Mouse (Mus musculus) CH12.LX (cell line): ENCODE data around the gene Sgsh. TPM values are rescaled to one million over a fixed set of nuclear protein-coding genes. Genes with fewer than 3 reads are reported as not detected.

Source experiments
- DNase-seq: peaks from one replicate; pipeline ENCODE4 v3.0.0-alpha.2; 2013; ENCODE audit errors: extremely low read depth
- H3K27ac ChIP-seq: 2 replicates; pipeline ENCODE4 v1.5.1; 2012; ENCODE audit warnings: low read depth, mild to moderate bottlenecking, control low read depth, moderate library complexity; ENCODE audit not compliant: insufficient read depth
- H3K27me3 ChIP-seq: replicated peaks from 2 replicates; pipeline ENCODE3; 2012; ENCODE audit warnings: inconsistent platforms
- H3K36me3 ChIP-seq, 2 experiments: replicated peaks in 1 of 2; 2 replicates each; pipeline versions ENCODE3 to v1.6.1; 2012; ENCODE audit warnings: inconsistent platforms in 1 of 2, low read length in 1 of 2, mild to moderate bottlenecking in 1 of 2, mixed read lengths in 1 of 2, moderate library complexity in 1 of 2; ENCODE audit not compliant: control insufficient read depth in 1 of 2, insufficient read depth in 1 of 2
- H3K4me1 ChIP-seq, 2 experiments: 2 replicates each; pipeline ENCODE4 v1.6.1; 2012; ENCODE audit warnings: inconsistent platforms in 1 of 2, moderate library complexity in 1 of 2; ENCODE audit not compliant: insufficient read depth in 2 of 2, control insufficient read depth in 1 of 2
- H3K4me2 ChIP-seq: 2 replicates; pipeline ENCODE4 v1.6.1; 2012; ENCODE audit warnings: low read depth, mild to moderate bottlenecking, control low read depth; ENCODE audit not compliant: poor library complexity, insufficient read depth, severe bottlenecking
- H3K4me3 ChIP-seq, 3 experiments: fragments of 150-350 bp in 1 of 3; sonication (generic) in 1 of 3; replicated peaks in 1 of 3; 2 replicates each; pipeline versions ENCODE3 to v1.5.1; 2011 to 2012; ENCODE audit warnings: low read depth in 2 of 3, low read length in 2 of 3, mild to moderate bottlenecking in 2 of 3, moderate library complexity in 2 of 3, control low read depth in 1 of 3, improper control_type of control experiment in 1 of 3, inconsistent platforms in 1 of 3, mixed read lengths in 1 of 3; ENCODE audit not compliant: poor library complexity in 1 of 3
- H3K79me2 ChIP-seq: replicated peaks from 2 replicates; pipeline ENCODE4 v1.6.1; 2012; ENCODE audit warnings: mild to moderate bottlenecking, moderate library complexity; ENCODE audit not compliant: control insufficient read depth, poor library complexity, insufficient read depth, severe bottlenecking; ENCODE audit errors: extremely low read depth
- H3K9ac ChIP-seq: 2 replicates; pipeline ENCODE4 v1.6.1; 2012; ENCODE audit warnings: low read depth, mild to moderate bottlenecking, control low read depth, moderate library complexity; ENCODE audit not compliant: insufficient read depth
- H3K9me3 ChIP-seq: replicated peaks from 2 replicates; pipeline ENCODE3; 2012; ENCODE audit warnings: low read length, inconsistent platforms, mixed read lengths
- BHLHE40 ChIP-seq: IDR thresholded peaks from 2 replicates; pipeline ENCODE4 v1.6.1; 2011; ENCODE audit warnings: mild to moderate bottlenecking, low read depth, low read length, improper control_type of control experiment
- ELF1 ChIP-seq: IDR thresholded peaks from 2 replicates; pipeline ENCODE4 v1.6.1; 2014; ENCODE audit warnings: low read depth, mild to moderate bottlenecking, inconsistent platforms, low read length, improper control_type of control experiment
- ETS1 ChIP-seq: conservative IDR thresholded peaks from 2 replicates; pipeline ENCODE4 v1.6.1; 2012; ENCODE audit warnings: low read depth, mild to moderate bottlenecking, inconsistent platforms, low read length, improper control_type of control experiment, moderate library complexity
- GABPA ChIP-seq: IDR thresholded peaks from 2 replicates; pipeline ENCODE4 v1.6.1; 2012; ENCODE audit warnings: low read depth, low read length, improper control_type of control experiment, inconsistent platforms; ENCODE audit not compliant: insufficient replicate concordance
- JUND ChIP-seq: conservative IDR thresholded peaks from 2 replicates; pipeline ENCODE4 v1.6.1; 2011; ENCODE audit warnings: low read depth, low read length, improper control_type of control experiment
- KAT2A ChIP-seq: IDR thresholded peaks from 2 replicates; pipeline ENCODE4 v1.6.1; 2012; ENCODE audit warnings: low read length, improper control_type of control experiment, inconsistent platforms; ENCODE audit not compliant: insufficient replicate concordance
- MAZ ChIP-seq: IDR thresholded peaks from 2 replicates; pipeline ENCODE4 v1.6.1; 2012; ENCODE audit warnings: low read depth, mild to moderate bottlenecking, inconsistent platforms, low read length, improper control_type of control experiment, moderate library complexity
- MEF2A ChIP-seq: IDR thresholded peaks from 2 replicates; pipeline ENCODE4 v1.6.1; 2014; ENCODE audit warnings: low read depth, mild to moderate bottlenecking, inconsistent platforms, low read length, improper control_type of control experiment, borderline replicate concordance
- MXI1 ChIP-seq: IDR thresholded peaks from 2 replicates; pipeline ENCODE4 v1.6.1; 2011; ENCODE audit warnings: mild to moderate bottlenecking, low read depth, low read length, improper control_type of control experiment
- POLR2AphosphoS2 ChIP-seq: IDR thresholded peaks from 2 replicates; pipeline ENCODE4 v1.6.1; 2011; ENCODE audit warnings: low read depth, low read length, improper control_type of control experiment
- RAD21 ChIP-seq: IDR thresholded peaks from 2 replicates; pipeline ENCODE4 v1.6.1; 2011; ENCODE audit warnings: low read depth, mild to moderate bottlenecking, low read length, improper control_type of control experiment, moderate library complexity
- SIN3A ChIP-seq: IDR thresholded peaks from 2 replicates; pipeline ENCODE4 v1.6.1; 2012; ENCODE audit warnings: low read length, improper control_type of control experiment, inconsistent platforms
- TCF12 ChIP-seq: IDR thresholded peaks from 2 replicates; pipeline ENCODE4 v1.6.1; 2014; ENCODE audit warnings: low read depth, mild to moderate bottlenecking, inconsistent platforms, low read length, improper control_type of control experiment
- UBTF ChIP-seq: IDR thresholded peaks from 2 replicates; pipeline ENCODE4 v1.6.1; 2012; ENCODE audit warnings: low read depth, mild to moderate bottlenecking, inconsistent platforms, low read length, improper control_type of control experiment, moderate library complexity
- USF1 ChIP-seq: IDR thresholded peaks from 2 replicates; pipeline ENCODE4 v1.6.1; 2014; ENCODE audit warnings: low read depth, mild to moderate bottlenecking, inconsistent platforms, low read length, improper control_type of control experiment
- USF2 ChIP-seq: conservative IDR thresholded peaks from 2 replicates; pipeline ENCODE4 v1.6.1; 2011; ENCODE audit warnings: low read depth, low read length, improper control_type of control experiment
- ZNF384 ChIP-seq: IDR thresholded peaks from 2 replicates; pipeline ENCODE4 v1.6.1; 2012; ENCODE audit warnings: low read depth, low read length, improper control_type of control experiment, inconsistent platforms
- dilution Hi-C: fragments of 300-500 bp; cut with MboI; formaldehyde crosslinking; loops from 2 replicates; pipeline ENCODE4 v1.14.3; 2020; ENCODE audit warnings: low sequenced_read_pairs; ENCODE audit not compliant: extremely low pct_unique_long_range_greater_than_20kb, extremely low pct_ligation_motif_present
- in situ Hi-C: fragments of 300-500 bp; cut with MboI; formaldehyde crosslinking; loops from 3 replicates; pipeline ENCODE4 v1.14.3; 2019; ENCODE audit warnings: low sequenced_read_pairs, low pct_ligation_motif_present, low pct_unique_long_range_greater_than_20kb, mixed read lengths
- polyA plus RNA-seq: library from polyadenylated mRNA; unstranded; fragments of >175 nt; gene quantifications from 2 replicates; pipeline ENCODE4 v1.2.1, GENCODE M21; 2012; ENCODE audit warnings: low read depth; ENCODE audit not compliant: insufficient read length
- total RNA-seq, 2 experiments: library from RNA; depleted of rRNA; stranded (reverse); fragments of 300-350 nt in 1 of 2; fragments of >200 nt in 1 of 2; gene quantifications; 2 replicates each; pipeline ENCODE4 v1.2.3; 2012 to 2014

Gene Sgsh
- total and polyA plus RNA-seq, 3 experiments = 3.2 to 12.2 (median 10.6) TPM

GRCm38 (mm10) chr11:119314252-119314936, 40.9 kb downstream of the Sgsh start:
- H3K36me3 ChIP-seq = no peaks in the 10 kb centered on the region
- no peaks in the 10 kb centered on the region for H3K9me3 ChIP-seq
- peak overlapping the region; percentile 22 for H3K4me2 ChIP-seq
- in situ Hi-C loops (no loop called here), dilution Hi-C loops (no loop called here)
- H3K27me3 ChIP-seq = peaks cover 81% of the 10 kb centered on the region
- H3K27ac ChIP-seq = no peak overlapping the region
- H3K4me3 ChIP-seq = no peak overlapping the region
- H3K79me2 ChIP-seq = no peaks in the 10 kb centered on the region
- TF ChIP-seq KAT2A (no peak), POLR2AphosphoS2 (no peak), ETS1 (no peak), JUND (no peak), TCF12 (0 out of 2 replicates have a peak, but pooled peaks have one; percentile 26), UBTF (no peak), SIN3A (0 out of 2 replicates have a peak, but pooled peaks have one; percentile 20), BHLHE40 (no peak)
- no peak overlapping the region for H3K9ac ChIP-seq
- H3K4me1 ChIP-seq = peaks cover 0 to 12% of the 10 kb centered on the region in 2 experiments; a peak in 2 of 4 replicates
- DNase-seq = no peak

- no peak for DNase-seq
Measured at GRCm38 (mm10) chr11:119310621-119311020, 44.7 kb downstream of the Sgsh start.

GRCm38 (mm10) chr11:119307916-119308315, 47.4 kb downstream of the Sgsh start:
- DNase-seq = no peak
- dilution Hi-C loops = no loop called here
- in situ Hi-C loops = no loop called here
- peaks cover 2% of the 10 kb centered on the region for H3K9me3 ChIP-seq
- H3K79me2 ChIP-seq = no peaks in the 10 kb centered on the region
- no peaks in the 10 kb centered on the region for H3K36me3 ChIP-seq
- TF ChIP-seq POLR2AphosphoS2 (no peak), MAZ (no peak), RAD21 (no peak)
- no peak overlapping the region for H3K4me2 ChIP-seq
- H3K27ac ChIP-seq = no peak overlapping the region
- peaks cover 0 to 14% of the 10 kb centered on the region in 2 experiments; a peak in 2 of 4 replicates for H3K4me1 ChIP-seq
- H3K9ac ChIP-seq = no peak overlapping the region
- H3K4me3 ChIP-seq = no peak overlapping the region
- peaks cover 83% of the 10 kb centered on the region for H3K27me3 ChIP-seq

More at GRCm38 (mm10) chr11:119310621-119311020, 44.7 kb downstream of the Sgsh start:
- Histone ChIP-seq H3K27me3 (peaks cover 83% of the 10 kb centered on the region), H3K36me3 (no peaks in the 10 kb centered on the region), H3K9ac (no peak overlapping the region), H3K27ac (no peak overlapping the region), H3K79me2 (no peaks in the 10 kb centered on the region), H3K4me3 (no peak overlapping the region), H3K4me2 (peak overlapping the region; percentile 11), H3K9me3 (peaks cover 2% of the 10 kb centered on the region), H3K4me1 (peaks cover 0 to 16% of the 10 kb centered on the region in 2 experiments; a peak in 2 of 4 replicates)
- no peak for TF ChIP-seq ELF1
- TF ChIP-seq TCF12 = no peak
- TF ChIP-seq MXI1 = no peak
- TF ChIP-seq MAZ = no peak
- TF ChIP-seq USF1 = no peak
- TF ChIP-seq ETS1 = no peak
- no peak for TF ChIP-seq USF2
- no peak for TF ChIP-seq MEF2A
- no peak for TF ChIP-seq GABPA
- TF ChIP-seq UBTF = no peak
- no peak for TF ChIP-seq ZNF384
- dilution Hi-C loops = no loop called here
- in situ Hi-C loops = no loop called here
